Mouse (Mus musculus): ENCODE data around the gene Dnm3.

DNA sequence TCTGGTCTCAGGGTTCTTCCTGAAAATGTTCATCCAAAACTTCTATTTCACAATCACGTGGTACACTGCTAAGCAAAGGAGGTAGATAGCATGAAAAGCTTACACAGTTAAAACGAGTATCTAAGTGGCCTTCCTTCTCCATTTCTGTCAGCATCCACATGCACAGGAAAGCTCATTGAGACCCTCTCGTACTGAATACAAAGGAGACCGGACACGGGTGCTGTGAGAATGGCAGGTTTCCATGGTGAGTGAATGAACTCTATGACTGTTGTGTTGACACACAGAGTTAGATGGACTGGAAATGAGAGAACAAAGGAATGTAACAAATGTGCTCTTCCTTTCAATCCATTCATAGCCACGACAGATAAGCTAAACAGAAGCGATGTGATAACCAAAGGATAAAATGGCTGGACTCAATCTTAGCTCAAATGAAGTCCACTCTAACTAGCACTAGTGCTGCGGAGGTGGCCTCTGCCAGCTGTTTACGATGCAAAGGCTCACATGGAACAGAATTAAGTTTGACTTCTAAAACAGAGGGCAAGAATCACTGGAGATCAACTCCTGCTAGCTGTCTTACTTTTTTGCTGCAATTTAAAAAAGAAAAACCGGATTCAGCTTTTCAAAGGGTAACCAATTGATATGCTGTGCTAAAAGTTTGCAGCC is 268.2 kb downstream of the Dnm3 start:
- TF ChIP-seq FOSL1 (IDR thresholded peaks at IDR 0.05; ENCODE audit: insufficient read depth, low read length, poor library complexity, severe bottlenecking): no peak
- no peak for TF ChIP-seq CTCF (IDR thresholded peaks at IDR 0.05; ENCODE audit: control insufficient read depth, insufficient read depth, insufficient read length)

Data from C2C12 (cell line).